ENCODE assay signal across 1 mouse cellular context in the genomic region with DNA sequence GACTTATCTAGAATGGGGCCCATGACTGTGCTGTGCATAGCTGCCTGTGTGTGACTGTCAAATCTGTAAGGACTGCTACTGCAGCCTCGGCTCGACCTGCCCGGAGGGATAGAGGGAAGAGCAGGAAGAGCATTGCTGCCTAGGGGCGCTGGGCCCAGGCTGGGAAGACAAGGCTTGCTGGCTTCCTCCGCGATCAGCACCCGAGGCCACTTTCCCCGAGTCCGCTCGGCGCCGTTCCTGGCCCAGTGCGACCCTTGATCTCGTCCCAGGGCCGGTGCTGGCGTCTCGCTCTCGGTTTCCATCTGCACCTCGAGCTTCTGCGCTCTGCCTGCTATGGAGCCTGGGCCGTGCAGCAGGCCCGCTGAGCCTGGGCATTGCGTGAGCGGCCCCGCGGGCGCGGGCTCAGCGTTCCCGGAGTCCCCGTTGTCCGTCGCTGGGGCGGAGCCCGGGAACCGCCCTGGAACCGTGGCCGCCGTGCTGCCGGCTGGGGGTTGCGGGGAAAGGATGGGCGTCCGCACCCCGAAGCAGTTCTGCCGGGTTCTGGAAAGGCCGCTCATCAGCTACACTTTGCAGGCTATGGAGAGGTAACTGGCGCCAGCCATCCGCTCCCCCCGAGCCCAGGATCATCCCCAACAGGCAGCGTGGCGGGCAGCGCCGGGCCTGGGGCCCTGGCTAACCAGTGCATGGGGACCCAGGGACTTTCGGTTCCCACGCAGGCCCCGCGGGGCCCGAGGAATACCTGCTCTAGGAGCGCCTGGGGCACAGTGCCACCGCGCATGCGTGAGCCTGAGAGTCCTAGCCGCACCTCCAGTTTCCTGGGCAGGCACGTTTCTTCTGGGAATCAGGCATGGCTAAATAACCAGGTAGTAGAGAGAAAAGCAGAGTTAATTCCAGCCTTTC.
TF ChIP-seq lines count a peak whose summit lies in the region.

TSS of gene Ispd (plus strand) at position 10 of the 900 bp plus-strand sequence.
TSS of gene D630036H23Rik (minus strand) at position 741 of the 900 bp plus-strand sequence.

TF ChIP-seq in CH12.LX, 34 proteins besides CTCF, POLR2A, EP300 and RAD21 (continued from another document):
- peak; percentile 47 for TF ChIP-seq HCFC1 (IDR thresholded peaks at IDR 0.05; ENCODE audit: low read depth, low read length)
- TF ChIP-seq UBTF (IDR thresholded peaks at IDR 0.05; ENCODE audit: low read depth, low read length), result peak; percentile 100
- TF ChIP-seq ZNF384 (IDR thresholded peaks at IDR 0.05; ENCODE audit: low read depth, low read length), result no peak
- TF ChIP-seq NELFE (IDR thresholded peaks at IDR 0.05; ENCODE audit: low read depth, low read length), result peak; percentile 1; the same call in 1 of the 2 replicates
- peak; percentile 82 for TF ChIP-seq MAX (IDR thresholded peaks at IDR 0.05; ENCODE audit: low read length)
- peak; percentile 16; the same call in 1 of the 2 replicates for TF ChIP-seq IRF4 (IDR thresholded peaks at IDR 0.05; ENCODE audit: low read depth, low read length)
- TF ChIP-seq TCF12 (IDR thresholded peaks at IDR 0.05; ENCODE audit: low read depth, low read length), result peak; percentile 10; the same call in 1 of the 2 replicates
- TF ChIP-seq ETS1 (conservative IDR thresholded peaks at IDR 0.05; ENCODE audit: low read depth, low read length), result no peak
- TF ChIP-seq BHLHE40 (IDR thresholded peaks at IDR 0.05; ENCODE audit: low read depth, low read length), result peak; percentile 85
- TF ChIP-seq MXI1 (IDR thresholded peaks at IDR 0.05; ENCODE audit: low read depth, low read length), result 0 out of 2 replicates have a peak, but pooled peaks have one; percentile 12
- TF ChIP-seq NRF1 (IDR thresholded peaks at IDR 0.05; ENCODE audit: low read depth, low read length), result peak; percentile 97
TF ChIP-seq in CH12.LX: peak in this region for 9.
